Mouse (Mus musculus): ENCODE measurements around the gene Carmil3. TPM values are rescaled to one million over a fixed set of nuclear protein-coding genes. Genes with fewer than 3 reads are reported as not detected.

Gene Carmil3
- polyA plus RNA-seq, 1 experiment from 2014 or later, result 0.46 TPM

DNA sequence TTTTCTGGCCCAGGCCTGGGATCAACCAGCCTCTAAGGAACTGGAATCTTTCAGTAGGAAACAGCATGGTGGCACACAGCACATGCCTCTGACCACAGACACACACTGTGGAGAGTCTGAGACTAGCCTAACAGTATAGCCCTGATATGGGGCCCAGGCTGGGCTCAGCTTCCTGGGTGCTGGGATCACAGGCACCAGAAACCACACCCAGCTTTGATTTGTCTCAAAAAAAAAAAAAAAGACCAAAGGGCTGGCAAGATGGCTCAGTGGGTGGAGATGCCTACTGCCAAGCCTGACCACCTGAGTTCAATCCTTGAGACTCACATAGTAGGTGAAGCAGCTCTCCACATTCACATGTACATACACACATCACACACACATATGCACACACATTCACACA is 64.2 kb downstream of the Carmil3 start:
- peak; percentile 58; the same call in 1 of the 2 replicates for ATAC-seq (ENCODE audit: low FRiP score, low TSS enrichment)
- Histone ChIP-seq H3K27ac (replicated peaks) (no peak overlapping the region), H3K27me3 (ENCODE audit: control insufficient read depth, insufficient read depth, low read length) (no peaks in the 10 kb centered on the region), H3K36me3 (ENCODE audit: control insufficient read depth, insufficient read depth, low read length) (no peaks in the 10 kb centered on the region), H3K9ac (ENCODE audit: low read length) (no peak overlapping the region), H3K4me1 (replicated peaks; ENCODE audit: control insufficient read depth, insufficient read depth) (no peaks in the 10 kb centered on the region), H3K4me2 (replicated peaks; ENCODE audit: low read depth) (no peak overlapping the region), H3K9me3 (ENCODE audit: control insufficient read depth, low read length) (no peaks in the 10 kb centered on the region), H3K4me3 (ENCODE audit: low read depth, low read length) (no peak overlapping the region)
- TF ChIP-seq EP300 (optimal IDR thresholded peaks at IDR 0.05) (no peak), CTCF (IDR thresholded peaks at IDR 0.05; ENCODE audit: low read depth) (no peak)
- DNase-seq (ENCODE audit: low spot score), result no peak

DNA sequence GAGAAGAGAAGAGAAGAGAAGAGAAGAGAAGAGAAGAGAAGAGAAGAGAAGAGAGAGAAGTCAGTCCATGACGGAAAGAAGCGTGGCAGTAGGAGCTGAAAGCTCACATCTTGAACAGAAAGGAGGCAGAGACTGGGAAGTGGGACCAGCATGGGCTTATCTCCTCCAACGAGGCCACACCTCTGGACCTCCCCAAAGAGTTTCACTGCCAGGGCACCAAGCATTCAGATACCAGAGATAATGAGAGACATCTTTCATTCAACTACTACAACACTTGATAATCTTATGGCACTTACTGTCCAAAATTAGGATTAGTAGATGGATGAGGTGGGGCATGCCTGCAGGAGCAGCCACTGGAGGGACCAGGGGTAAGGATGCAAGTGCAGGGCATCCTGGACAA is 65.3 kb downstream of the Carmil3 start:
- no peak overlapping the region for H3K4me3 ChIP-seq (ENCODE audit: low read depth, low read length)
- no peak for TF ChIP-seq CTCF (IDR thresholded peaks at IDR 0.05; ENCODE audit: low read depth)
- no peak for TF ChIP-seq EP300 (optimal IDR thresholded peaks at IDR 0.05)
- no peak overlapping the region for H3K4me2 ChIP-seq (replicated peaks; ENCODE audit: low read depth)
- H3K27me3 ChIP-seq (ENCODE audit: control insufficient read depth, insufficient read depth, low read length), result no peaks in the 10 kb centered on the region
- no peaks in the 10 kb centered on the region for H3K9me3 ChIP-seq (ENCODE audit: control insufficient read depth, low read length)
- no peak overlapping the region for H3K9ac ChIP-seq (ENCODE audit: low read length)
- no peaks in the 10 kb centered on the region for H3K36me3 ChIP-seq (ENCODE audit: control insufficient read depth, insufficient read depth, low read length)
- no peak for DNase-seq (ENCODE audit: low spot score)
- WGBS, result 79% methylated on average over 3 of the region's 3 CpGs
- no peak overlapping the region for H3K27ac ChIP-seq (replicated peaks)
- no peak for ATAC-seq (ENCODE audit: low FRiP score, low TSS enrichment)
- no peaks in the 10 kb centered on the region for H3K4me1 ChIP-seq (replicated peaks; ENCODE audit: control insufficient read depth, insufficient read depth)

DNA sequence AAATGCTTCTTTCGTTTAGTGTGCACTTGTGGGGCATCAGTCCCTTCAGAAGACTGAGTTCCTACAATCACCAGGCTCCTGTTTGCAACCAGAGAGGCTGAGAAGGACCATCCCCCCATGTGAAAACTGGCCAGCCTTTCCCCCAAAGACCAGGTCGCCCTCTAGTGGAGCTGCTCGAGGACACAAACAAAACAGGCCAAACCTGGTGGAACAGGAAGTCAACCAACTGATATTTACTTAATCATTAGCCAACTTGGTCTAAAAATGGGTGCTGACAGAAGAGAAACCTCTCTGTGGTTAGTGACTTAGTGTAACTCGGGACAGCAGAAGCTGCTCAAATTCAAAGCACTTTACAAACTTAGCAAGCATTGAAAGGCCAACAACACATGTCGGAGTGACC is 66.6 kb downstream of the Carmil3 start:
- peak; percentile 92 for DNase-seq (ENCODE audit: low spot score)
- H3K4me1 ChIP-seq (replicated peaks; ENCODE audit: control insufficient read depth, insufficient read depth), result peaks cover 4% of the 10 kb centered on the region; the same call in 1 of the 2 replicates
- H3K36me3 ChIP-seq (ENCODE audit: control insufficient read depth, insufficient read depth, low read length), result no peaks in the 10 kb centered on the region
- ATAC-seq (ENCODE audit: low FRiP score, low TSS enrichment), result no peak
- WGBS, result 11% methylated on average over 5 of the region's 5 CpGs
- peak overlapping the region; percentile 71 for H3K27ac ChIP-seq (replicated peaks)
- H3K4me3 ChIP-seq (ENCODE audit: low read depth, low read length), result no peak overlapping the region
- no peak overlapping the region for H3K4me2 ChIP-seq (replicated peaks; ENCODE audit: low read depth)
- H3K27me3 ChIP-seq (ENCODE audit: control insufficient read depth, insufficient read depth, low read length), result no peaks in the 10 kb centered on the region
- H3K9me3 ChIP-seq (ENCODE audit: control insufficient read depth, low read length), result no peaks in the 10 kb centered on the region
- no peak for TF ChIP-seq EP300 (optimal IDR thresholded peaks at IDR 0.05)
- peak; percentile 98 for TF ChIP-seq CTCF (IDR thresholded peaks at IDR 0.05; ENCODE audit: low read depth)
- H3K9ac ChIP-seq (ENCODE audit: low read length), result no peak overlapping the region

DNA sequence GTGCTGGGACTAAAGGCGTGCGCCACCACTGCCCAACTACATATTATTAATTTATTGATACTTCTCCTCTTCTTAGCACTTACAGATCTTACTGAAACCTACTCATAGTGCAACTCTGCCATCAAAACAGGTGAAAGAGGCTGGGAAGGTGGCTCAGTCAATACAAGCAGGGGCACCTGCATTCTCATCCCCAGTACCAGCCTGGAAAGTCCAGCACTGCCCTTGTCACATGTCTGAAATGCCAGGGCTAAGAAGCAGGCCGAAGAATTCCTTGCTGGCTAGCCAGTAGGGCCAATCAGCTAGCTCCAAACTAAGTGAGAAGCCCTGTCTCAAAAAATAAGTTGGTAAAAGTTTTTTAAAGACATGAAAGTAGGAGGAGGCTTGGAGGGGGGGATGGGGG is 67.1 kb downstream of the Carmil3 start:
- Histone ChIP-seq H3K4me3 (ENCODE audit: low read depth, low read length) (no peak overlapping the region), H3K9me3 (ENCODE audit: control insufficient read depth, low read length) (no peaks in the 10 kb centered on the region), H3K27ac (replicated peaks) (peak overlapping the region; percentile 18; the same call in 1 of the 2 replicates), H3K4me2 (replicated peaks; ENCODE audit: low read depth) (no peak overlapping the region), H3K9ac (ENCODE audit: low read length) (0 out of 2 replicates have a peak overlapping the region, but pooled peaks have one; percentile 31), H3K36me3 (ENCODE audit: control insufficient read depth, insufficient read depth, low read length) (no peaks in the 10 kb centered on the region), H3K27me3 (ENCODE audit: control insufficient read depth, insufficient read depth, low read length) (no peaks in the 10 kb centered on the region), H3K4me1 (replicated peaks; ENCODE audit: control insufficient read depth, insufficient read depth) (peaks cover 4% of the 10 kb centered on the region; the same call in 1 of the 2 replicates)
- ATAC-seq (ENCODE audit: low FRiP score, low TSS enrichment), result no peak
- DNase-seq (ENCODE audit: low spot score), result no peak
- TF ChIP-seq CTCF (IDR thresholded peaks at IDR 0.05; ENCODE audit: low read depth) (no peak), EP300 (optimal IDR thresholded peaks at IDR 0.05) (no peak)
- 85% methylated on average over 3 of the region's 3 CpGs for WGBS

Other genes starting within 250 kb of the Carmil3 start
- 53.7 and 54.5 TPM in 2 replicates for gene Dhrs4, start 11.9 kb upstream of the Carmil3 start, polyA plus RNA-seq (2015; fragmentation: Nextera tagmentation; extraction: Ambion mirVana)
- 0.08 and 0.17 TPM in 2 replicates for gene Cpne6, start 19.8 kb downstream of the Carmil3 start, polyA plus RNA-seq (2015; fragmentation: Nextera tagmentation; extraction: Ambion mirVana)
- gene Nrl, start 34.3 kb downstream of the Carmil3 start, polyA plus RNA-seq (2015; fragmentation: Nextera tagmentation; extraction: Ambion mirVana), result 0.11 TPM in 1 of 2 replicates, not detected in the other
- 15.7 and 16.1 TPM in 2 replicates for gene Pck2, start 49.6 kb downstream of the Carmil3 start, polyA plus RNA-seq (2015; fragmentation: Nextera tagmentation; extraction: Ambion mirVana)
- gene Dcaf11, start 69.4 kb downstream of the Carmil3 start, polyA plus RNA-seq (2015; fragmentation: Nextera tagmentation; extraction: Ambion mirVana), result 45.9 and 51.0 TPM in 2 replicates
- gene A730061H03Rik, start 69.8 kb downstream of the Carmil3 start, polyA plus RNA-seq (2015; fragmentation: Nextera tagmentation; extraction: Ambion mirVana), result 0.57 and 0.93 TPM in 2 replicates
- gene Fitm1, start 85.0 kb downstream of the Carmil3 start, polyA plus RNA-seq (2015; fragmentation: Nextera tagmentation; extraction: Ambion mirVana), result 0.30 and 0.35 TPM in 2 replicates
- gene Psme1, start 87.5 kb downstream of the Carmil3 start, polyA plus RNA-seq (2015; fragmentation: Nextera tagmentation; extraction: Ambion mirVana), result 130 and 136 TPM in 2 replicates
- 13.1 and 14.5 TPM in 2 replicates for gene Emc9, start 94.7 kb downstream of the Carmil3 start, polyA plus RNA-seq (2015; fragmentation: Nextera tagmentation; extraction: Ambion mirVana)
- gene Psme2, start 100.5 kb downstream of the Carmil3 start, polyA plus RNA-seq (2015; fragmentation: Nextera tagmentation; extraction: Ambion mirVana), result 268 and 316 TPM in 2 replicates
- gene Rnf31, start 101.1 kb downstream of the Carmil3 start, polyA plus RNA-seq (2015; fragmentation: Nextera tagmentation; extraction: Ambion mirVana), result 9.5 and 11.3 TPM in 2 replicates
- 14.1 and 14.7 TPM in 2 replicates for gene Irf9, start 112.9 kb downstream of the Carmil3 start, polyA plus RNA-seq (2015; fragmentation: Nextera tagmentation; extraction: Ambion mirVana)
- gene Rec8, start 127.4 kb downstream of the Carmil3 start, polyA plus RNA-seq (2015; fragmentation: Nextera tagmentation; extraction: Ambion mirVana), result 4.5 TPM in 2 replicates
- gene Ipo4, start 145.3 kb downstream of the Carmil3 start, polyA plus RNA-seq (2015; fragmentation: Nextera tagmentation; extraction: Ambion mirVana), result 28.8 and 38.3 TPM in 2 replicates
- gene Gm49378, start 147.2 kb downstream of the Carmil3 start, polyA plus RNA-seq (2015; fragmentation: Nextera tagmentation; extraction: Ambion mirVana), result 1.2 and 1.3 TPM in 2 replicates
- 71.7 and 75.6 TPM in 2 replicates for gene Tm9sf1, start 153.2 kb downstream of the Carmil3 start, polyA plus RNA-seq (2015; fragmentation: Nextera tagmentation; extraction: Ambion mirVana)
- gene Tssk4, start 159.5 kb downstream of the Carmil3 start, polyA plus RNA-seq (2015; fragmentation: Nextera tagmentation; extraction: Ambion mirVana), result 0.46 and 0.57 TPM in 2 replicates
- gene Mdp1, start 169.9 kb downstream of the Carmil3 start, polyA plus RNA-seq (2015; fragmentation: Nextera tagmentation; extraction: Ambion mirVana), result 46.5 and 50.6 TPM in 2 replicates
- 24.8 and 26.8 TPM in 2 replicates for gene Gmpr2, start 181.3 kb downstream of the Carmil3 start, polyA plus RNA-seq (2015; fragmentation: Nextera tagmentation; extraction: Ambion mirVana)
- gene Nedd8, start 181.5 kb downstream of the Carmil3 start, polyA plus RNA-seq (2015; fragmentation: Nextera tagmentation; extraction: Ambion mirVana), result 402 and 425 TPM in 2 replicates
- 17.5 and 17.8 TPM in 2 replicates for gene Tinf2, start 191.2 kb downstream of the Carmil3 start, polyA plus RNA-seq (2015; fragmentation: Nextera tagmentation; extraction: Ambion mirVana)
- 79.0 and 80.6 TPM in 2 replicates for gene Tgm1, start 223.3 kb downstream of the Carmil3 start, polyA plus RNA-seq (2015; fragmentation: Nextera tagmentation; extraction: Ambion mirVana)
- gene Rabggta, start 231.6 kb downstream of the Carmil3 start, polyA plus RNA-seq (2015; fragmentation: Nextera tagmentation; extraction: Ambion mirVana), result 25.7 and 27.3 TPM in 2 replicates